Mouse (Mus musculus) embryonic fibroblast, embryonic 13.5 days (primary cell): Measurements from ENCODE around the gene Scin.

Source experiments
- CTCF ChIP-seq: IDR thresholded peaks from 2 replicates; pipeline ENCODE4 v1.5.1; 2011; ENCODE audit warnings: mild to moderate bottlenecking, control low read depth, low read length, moderate library complexity, borderline replicate concordance; ENCODE audit not compliant: insufficient read depth
- POLR2A ChIP-seq: IDR thresholded peaks from 2 replicates; pipeline ENCODE4 v1.6.1; 2011; ENCODE audit warnings: low read depth, mild to moderate bottlenecking, control low read depth, low read length, moderate library complexity

DNA sequence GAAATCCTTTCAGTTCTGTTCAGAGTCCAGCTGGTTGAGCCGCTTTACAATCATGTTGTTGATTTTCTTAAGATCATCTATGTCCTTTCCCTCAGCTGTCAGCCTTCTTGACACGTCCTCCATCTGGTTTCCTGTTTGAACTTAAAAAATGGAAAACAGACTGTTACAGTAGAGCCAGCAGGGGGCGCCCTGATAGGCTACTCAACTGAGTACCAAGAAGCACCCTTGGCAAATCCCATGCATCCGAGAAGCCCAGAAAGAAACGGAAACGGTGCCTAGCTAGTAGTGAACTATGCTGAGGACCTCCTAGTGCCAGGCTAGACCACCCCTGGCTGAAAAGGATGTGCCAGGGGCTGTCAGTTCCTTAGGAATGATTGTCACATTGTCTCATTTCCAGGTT is 43.1 kb upstream of the Scin start:
- TF ChIP-seq POLR2A: no peak
- TF ChIP-seq CTCF: no peak
